Mouse (Mus musculus): ENCODE results near the gene Stard13. TPM values are rescaled to one million over a fixed set of nuclear protein-coding genes. Genes with fewer than 3 reads are reported as not detected.

Gene Stard13
- polyA plus RNA-seq, 1 experiment from 2014 or later = 19.1 TPM

- no peaks in the 10 kb centered on the region for H3K36me3 ChIP-seq (ENCODE audit: insufficient read depth, low read length)
- DNase-seq (ENCODE audit: low spot score) = no peak
- no peaks in the 10 kb centered on the region for H3K4me1 ChIP-seq (ENCODE audit: insufficient read depth, low read depth, low read length)
- no peak overlapping the region for H3K9ac ChIP-seq (replicated peaks; ENCODE audit: low read depth)
- no peaks in the 10 kb centered on the region for H3K27me3 ChIP-seq (replicated peaks; ENCODE audit: insufficient read depth, low read length)
- H3K4me3 ChIP-seq (ENCODE audit: low read depth, low read length) = no peak overlapping the region
- H3K9me3 ChIP-seq (ENCODE audit: low read length) = no peaks in the 10 kb centered on the region
- 77% methylated on average over 4 of the region's 4 CpGs for WGBS
- TF ChIP-seq EP300 (IDR thresholded peaks at IDR 0.05) = no peak
- no peak for TF ChIP-seq CTCF (IDR thresholded peaks at IDR 0.05)
- H3K4me2 ChIP-seq (replicated peaks; ENCODE audit: low read depth, low read length) = no peak overlapping the region
- no peak for ATAC-seq
- no peak overlapping the region for H3K27ac ChIP-seq (ENCODE audit: low read length)
Observed at GRCm38 (mm10) chr5:151074282-151074681, 159.4 kb downstream of the Stard13 start.

- 36% methylated on average over 6 of the region's 6 CpGs for WGBS
- DNase-seq (ENCODE audit: low spot score) (no peak), ATAC-seq (no peak)
- no peaks in the 10 kb centered on the region for H3K36me3 ChIP-seq (ENCODE audit: insufficient read depth, low read length)
- H3K4me1 ChIP-seq (ENCODE audit: insufficient read depth, low read depth, low read length) = no peaks in the 10 kb centered on the region
- no peak overlapping the region for H3K27ac ChIP-seq (ENCODE audit: low read length)
- no peak overlapping the region for H3K4me3 ChIP-seq (ENCODE audit: low read depth, low read length)
- TF ChIP-seq CTCF (IDR thresholded peaks at IDR 0.05) = no peak
- TF ChIP-seq EP300 (IDR thresholded peaks at IDR 0.05) = no peak
- no peaks in the 10 kb centered on the region for H3K27me3 ChIP-seq (replicated peaks; ENCODE audit: insufficient read depth, low read length)
- H3K9me3 ChIP-seq (ENCODE audit: low read length) = no peaks in the 10 kb centered on the region
- no peak overlapping the region for H3K4me2 ChIP-seq (replicated peaks; ENCODE audit: low read depth, low read length)
- no peak overlapping the region for H3K9ac ChIP-seq (replicated peaks; ENCODE audit: low read depth)
Observed at GRCm38 (mm10) chr5:151071430-151071829, 162.2 kb downstream of the Stard13 start.

GRCm38 (mm10) chr5:151070896-151071295 lies 162.7 kb downstream of the Stard13 start:
- Histone ChIP-seq H3K27me3 (replicated peaks; ENCODE audit: insufficient read depth, low read length) (no peaks in the 10 kb centered on the region), H3K4me1 (ENCODE audit: insufficient read depth, low read depth, low read length) (peaks cover 3% of the 10 kb centered on the region; the same call in 1 of the 2 replicates), H3K36me3 (ENCODE audit: insufficient read depth, low read length) (no peaks in the 10 kb centered on the region), H3K9ac (replicated peaks; ENCODE audit: low read depth) (no peak overlapping the region), H3K9me3 (ENCODE audit: low read length) (no peaks in the 10 kb centered on the region), H3K4me3 (ENCODE audit: low read depth, low read length) (no peak overlapping the region), H3K4me2 (replicated peaks; ENCODE audit: low read depth, low read length) (no peak overlapping the region), H3K27ac (ENCODE audit: low read length) (no peak overlapping the region)
- ATAC-seq (no peak), DNase-seq (ENCODE audit: low spot score) (no peak)
- TF ChIP-seq EP300 (IDR thresholded peaks at IDR 0.05) = no peak
- TF ChIP-seq CTCF (IDR thresholded peaks at IDR 0.05) = no peak
- WGBS = 59% methylated on average over 6 of the region's 6 CpGs

- Histone ChIP-seq H3K9ac (replicated peaks; ENCODE audit: low read depth) (no peak overlapping the region), H3K4me3 (ENCODE audit: low read depth, low read length) (no peak overlapping the region)
Observed at GRCm38 (mm10) chr5:151069569-151069968, 164.1 kb downstream of the Stard13 start.

GRCm38 (mm10) chr5:151066016-151066415 lies 167.6 kb downstream of the Stard13 start:
- no peak overlapping the region for H3K9ac ChIP-seq (replicated peaks; ENCODE audit: low read depth)
- peak overlapping the region; percentile 48; the same call in 1 of the 2 replicates for H3K27ac ChIP-seq (ENCODE audit: low read length)
- H3K9me3 ChIP-seq (ENCODE audit: low read length) = 0 out of 2 replicates have a peak, but pooled peaks cover 4% of the 10 kb centered on the region
- no peak for DNase-seq (ENCODE audit: low spot score)
- peaks cover 4% of the 10 kb centered on the region; the same call in 1 of the 2 replicates for H3K4me1 ChIP-seq (ENCODE audit: insufficient read depth, low read depth, low read length)
- 42% methylated on average over 5 of the region's 5 CpGs for WGBS
- H3K36me3 ChIP-seq (ENCODE audit: insufficient read depth, low read length) = peaks cover 20% of the 10 kb centered on the region
- no peak overlapping the region for H3K4me2 ChIP-seq (replicated peaks; ENCODE audit: low read depth, low read length)
- no peak overlapping the region for H3K4me3 ChIP-seq (ENCODE audit: low read depth, low read length)
- H3K27me3 ChIP-seq (replicated peaks; ENCODE audit: insufficient read depth, low read length) = no peaks in the 10 kb centered on the region
- no peak for TF ChIP-seq EP300 (IDR thresholded peaks at IDR 0.05)
- TF ChIP-seq CTCF (IDR thresholded peaks at IDR 0.05) = no peak
- no peak for ATAC-seq

More at GRCm38 (mm10) chr5:151069569-151069968, 164.1 kb downstream of the Stard13 start:
- TF ChIP-seq CTCF (IDR thresholded peaks at IDR 0.05) = no peak
- TF ChIP-seq EP300 (IDR thresholded peaks at IDR 0.05) = peak; percentile 65
- H3K4me2 ChIP-seq (replicated peaks; ENCODE audit: low read depth, low read length) = no peak overlapping the region
- H3K27me3 ChIP-seq (replicated peaks; ENCODE audit: insufficient read depth, low read length) = no peaks in the 10 kb centered on the region
- peaks cover 4% of the 10 kb centered on the region; the same call in 1 of the 2 replicates for H3K4me1 ChIP-seq (ENCODE audit: insufficient read depth, low read depth, low read length)
- no peak overlapping the region for H3K27ac ChIP-seq (ENCODE audit: low read length)
- H3K9me3 ChIP-seq (ENCODE audit: low read length) = no peaks in the 10 kb centered on the region
- ATAC-seq (peak; percentile 35), DNase-seq (ENCODE audit: low spot score) (peak; percentile 39)
- WGBS = 74% methylated on average over 2 of the region's 2 CpGs
- H3K36me3 ChIP-seq (ENCODE audit: insufficient read depth, low read length) = no peaks in the 10 kb centered on the region

GRCm38 (mm10) chr5:151065228-151065627 lies 168.4 kb downstream of the Stard13 start:
- ATAC-seq = peak; percentile 80
- no peak overlapping the region for H3K9ac ChIP-seq (replicated peaks; ENCODE audit: low read depth)
- peak overlapping the region; percentile 60; the same call in 1 of the 2 replicates for H3K27ac ChIP-seq (ENCODE audit: low read length)
- peaks cover 20% of the 10 kb centered on the region for H3K36me3 ChIP-seq (ENCODE audit: insufficient read depth, low read length)
- WGBS = 62% methylated on average over 1 of the region's 1 CpGs
- peak; percentile 74 for DNase-seq (ENCODE audit: low spot score)
- no peak overlapping the region for H3K4me2 ChIP-seq (replicated peaks; ENCODE audit: low read depth, low read length)
- no peak overlapping the region for H3K4me3 ChIP-seq (ENCODE audit: low read depth, low read length)
- H3K27me3 ChIP-seq (replicated peaks; ENCODE audit: insufficient read depth, low read length) = no peaks in the 10 kb centered on the region
- H3K4me1 ChIP-seq (ENCODE audit: insufficient read depth, low read depth, low read length) = peaks cover 4% of the 10 kb centered on the region; the same call in 1 of the 2 replicates
- TF ChIP-seq EP300 (IDR thresholded peaks at IDR 0.05) = peak; percentile 93
- TF ChIP-seq CTCF (IDR thresholded peaks at IDR 0.05) = no peak
- 0 out of 2 replicates have a peak, but pooled peaks cover 4% of the 10 kb centered on the region for H3K9me3 ChIP-seq (ENCODE audit: low read length)
